ENCODE assay signal across 8 mouse cellular contexts in the genomic region with DNA sequence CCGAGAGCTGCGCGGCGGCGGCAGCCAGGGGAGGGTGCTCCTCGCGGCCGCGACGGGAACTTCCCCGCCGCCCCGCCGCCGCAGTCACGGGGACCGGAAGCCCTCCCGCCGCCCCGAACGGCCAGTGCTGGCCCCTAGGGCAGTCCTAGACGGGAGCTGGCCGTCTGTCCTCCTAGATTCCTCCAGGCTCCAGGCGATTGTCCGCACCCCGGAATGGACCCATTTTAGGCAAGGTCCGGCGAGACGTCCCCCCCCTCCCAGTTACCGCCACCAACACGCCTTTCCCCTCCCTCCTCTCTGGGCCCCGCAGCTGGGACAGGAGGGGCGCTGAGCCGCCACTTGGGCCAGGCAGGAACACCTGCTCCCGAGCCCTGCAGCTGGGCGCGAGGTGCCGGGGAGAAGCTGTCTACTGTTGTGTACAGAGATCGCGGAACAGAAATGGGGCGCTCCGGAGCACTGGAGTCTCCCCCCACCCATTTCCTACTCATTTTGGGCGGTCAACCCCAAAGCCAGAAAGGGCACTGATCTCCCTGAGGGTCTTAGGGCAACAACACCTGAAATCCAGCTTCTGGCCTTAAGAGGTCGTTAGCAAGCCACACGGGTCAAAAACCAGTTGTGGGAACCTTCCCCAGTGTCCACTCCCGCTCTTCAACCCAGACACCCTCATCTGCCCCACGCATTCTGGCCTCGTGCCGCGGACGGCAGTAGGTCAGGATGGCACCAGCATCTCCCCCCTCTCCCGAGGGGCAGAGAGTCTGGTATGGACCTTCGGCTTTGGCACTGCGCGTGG.
DNase-seq lines count a peak whose midpoint lies in the region; ATAC-seq and TF ChIP-seq lines count a peak whose summit lies in the region.

No protein-coding gene starts in this region.

- peak; percentile 78 for DNase-seq in CD4-positive helper T cell, adult 2 months (ENCODE audit: low read depth, low spot score)
- peak; percentile 74 for DNase-seq in NIH3T3 (ENCODE audit: low read depth)
- DNase-seq in kidney, postnatal 14 days: peak; percentile 68
- DNase-seq in lung, postnatal 25 days (ENCODE audit: low spot score): peak; percentile 55
- DNase-seq in skeletal muscle tissue, adult 2 months (ENCODE audit: low read depth, low spot score): peak; percentile 48
- DNase-seq in frontal cortex, postnatal 14 days (ENCODE audit: low spot score in 2 of 2): no peak

- TF ChIP-seq POLR2A in embryonic fibroblast, embryonic 13.5 days (IDR thresholded peaks at IDR 0.05; ENCODE audit: low read depth, low read length): peak; percentile 36; the same call in 1 of the 2 replicates

- H3K9me3 ChIP-seq in heart, embryonic 15.5 days (replicated peaks): no peaks in the 10 kb centered on the region

- peak overlapping the region; percentile 42 for H3K4me3 ChIP-seq in embryonic fibroblast, embryonic 13.5 days (ENCODE audit: insufficient read depth, low read length)
- H3K4me3 ChIP-seq in heart, embryonic 15.5 days: peak overlapping the region; percentile 59

- no peaks in the 10 kb centered on the region for H3K36me3 ChIP-seq in heart, embryonic 15.5 days

- H3K4me1 ChIP-seq in embryonic fibroblast, embryonic 13.5 days (ENCODE audit: control insufficient read depth, insufficient read depth, low read length): peaks cover 3% of the 10 kb centered on the region
- H3K4me1 ChIP-seq in heart, embryonic 15.5 days (replicated peaks): peaks cover 39% of the 10 kb centered on the region

- H3K27ac ChIP-seq in embryonic fibroblast, embryonic 13.5 days (ENCODE audit: insufficient read depth, low read length): peak overlapping the region; percentile 54; the same call in 1 of the 2 replicates
- peak overlapping the region; percentile 98 for H3K27ac ChIP-seq in heart, embryonic 15.5 days

- peaks cover 85% of the 10 kb centered on the region for H3K27me3 ChIP-seq in heart, embryonic 15.5 days

- no peak for TF ChIP-seq CTCF in embryonic fibroblast, embryonic 13.5 days (IDR thresholded peaks at IDR 0.05; ENCODE audit: borderline replicate concordance, insufficient read depth, low read length)

- H3K4me2 ChIP-seq in heart, embryonic 15.5 days: peak overlapping the region; percentile 87

- ATAC-seq in heart, embryonic 15.5 days (replicated peaks; ENCODE audit: insufficient number of reproducible peaks, insufficient read depth, low FRiP score, low read depth): 0 out of 2 replicates have a peak, but pooled peaks have one; percentile 1

- peak overlapping the region; percentile 67 for H3K9ac ChIP-seq in heart, embryonic 15.5 days

- WGBS in heart, embryonic 15.5 days: 2% methylated on average over 55 of the region's 55 CpGs

Comparison
In these comparisons a context has a peak if more than half of its experiments do, and no peak if none do; other contexts are left out.
1. DNase-seq: peak in CD4-positive helper T cell, adult 2 months (single experiment), NIH3T3 (single experiment), kidney, postnatal 14 days (single experiment), lung, postnatal 25 days (single experiment) and skeletal muscle tissue, adult 2 months (single experiment); none in frontal cortex, postnatal 14 days (0 of 2).